Mouse (Mus musculus): ENCODE measurements at regions not wholly inside any gene's neighbourhood (a gene's known extent, or its start where the extent isn't known, plus 50 kb on each side); places are given as distances from the start of the nearest gene placed in this dataset.

DNA sequence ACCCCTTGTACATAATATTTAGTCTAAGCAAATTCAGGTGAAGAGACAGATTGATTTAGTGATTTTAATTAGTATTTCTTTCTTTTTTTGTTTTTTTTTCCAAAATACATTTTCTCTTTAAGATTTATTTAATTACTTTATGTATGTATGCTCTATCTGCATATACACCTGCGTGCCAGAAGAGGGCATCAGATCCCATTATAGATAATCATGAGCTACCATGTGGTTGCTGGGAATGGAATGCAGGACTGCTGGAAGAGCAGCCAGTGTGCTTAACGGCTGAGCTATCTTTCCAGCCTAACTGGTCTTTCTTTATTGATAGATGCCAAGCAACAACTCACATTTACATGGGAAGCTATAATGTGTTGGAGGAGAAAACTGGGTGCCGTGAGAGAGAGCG is 138.9 kb downstream of the Wdr20rt start:
- no peak overlapping the region for H3K27ac ChIP-seq (replicated peaks; ENCODE audit: low read depth, low read length)
- DNase-seq (ENCODE audit: low spot score) (no peak), ATAC-seq (ENCODE audit: low FRiP score, low read depth) (no peak)
- 71% methylated on average over 4 of the region's 4 CpGs for WGBS
- H3K4me1 ChIP-seq (ENCODE audit: control insufficient read depth, insufficient read depth, low read length) = no peaks in the 10 kb centered on the region
- no peaks in the 10 kb centered on the region for H3K36me3 ChIP-seq (ENCODE audit: control insufficient read depth, insufficient read depth, low read length)
- no peaks in the 10 kb centered on the region for H3K9me3 ChIP-seq (ENCODE audit: control insufficient read depth, low read length)
- H3K4me2 ChIP-seq (replicated peaks; ENCODE audit: low read depth, low read length, severe bottlenecking) = no peak overlapping the region
- H3K27me3 ChIP-seq (ENCODE audit: control insufficient read depth, insufficient read depth, low read length) = no peaks in the 10 kb centered on the region
- TF ChIP-seq POLR2A (IDR thresholded peaks at IDR 0.05; ENCODE audit: borderline replicate concordance, extremely low read depth, insufficient read depth, insufficient read length) = no peak
- no peak overlapping the region for H3K9ac ChIP-seq (ENCODE audit: low read depth, low read length, severe bottlenecking)
- H3K4me3 ChIP-seq (replicated peaks; ENCODE audit: low read length) = no peak overlapping the region

GRCm38 (mm10) chr12:65367334-65367733 is 142.0 kb downstream of the Wdr20rt start:
- Histone ChIP-seq H3K4me1 (ENCODE audit: control insufficient read depth, insufficient read depth, low read length) (no peaks in the 10 kb centered on the region), H3K27me3 (ENCODE audit: control insufficient read depth, insufficient read depth, low read length) (no peaks in the 10 kb centered on the region), H3K4me2 (replicated peaks; ENCODE audit: low read depth, low read length, severe bottlenecking) (no peak overlapping the region), H3K9ac (ENCODE audit: low read depth, low read length, severe bottlenecking) (no peak overlapping the region), H3K4me3 (replicated peaks; ENCODE audit: low read length) (no peak overlapping the region), H3K36me3 (ENCODE audit: control insufficient read depth, insufficient read depth, low read length) (no peaks in the 10 kb centered on the region), H3K27ac (replicated peaks; ENCODE audit: low read depth, low read length) (no peak overlapping the region), H3K9me3 (ENCODE audit: control insufficient read depth, low read length) (no peaks in the 10 kb centered on the region)
- TF ChIP-seq POLR2A (IDR thresholded peaks at IDR 0.05; ENCODE audit: borderline replicate concordance, extremely low read depth, insufficient read depth, insufficient read length) = no peak
- no peak for DNase-seq (ENCODE audit: low spot score)
- ATAC-seq (ENCODE audit: low FRiP score, low read depth) = no peak
- WGBS = 25% methylated on average over 4 of the region's 4 CpGs

- no peaks in the 10 kb centered on the region for H3K27me3 ChIP-seq (ENCODE audit: control insufficient read depth, insufficient read depth, low read length)
- no peak for TF ChIP-seq POLR2A (IDR thresholded peaks at IDR 0.05; ENCODE audit: borderline replicate concordance, extremely low read depth, insufficient read depth, insufficient read length)
- DNase-seq (ENCODE audit: low spot score) = no peak
- no peaks in the 10 kb centered on the region for H3K9me3 ChIP-seq (ENCODE audit: control insufficient read depth, low read length)
- H3K4me3 ChIP-seq (replicated peaks; ENCODE audit: low read length) = no peak overlapping the region
- H3K4me1 ChIP-seq (ENCODE audit: control insufficient read depth, insufficient read depth, low read length) = no peaks in the 10 kb centered on the region
- H3K36me3 ChIP-seq (ENCODE audit: control insufficient read depth, insufficient read depth, low read length) = no peaks in the 10 kb centered on the region
- no peak overlapping the region for H3K4me2 ChIP-seq (replicated peaks; ENCODE audit: low read depth, low read length, severe bottlenecking)
- no peak for ATAC-seq (ENCODE audit: low FRiP score, low read depth)
- WGBS = 74% methylated on average over 1 of the region's 1 CpGs
- H3K27ac ChIP-seq (replicated peaks; ENCODE audit: low read depth, low read length) = no peak overlapping the region
- no peak overlapping the region for H3K9ac ChIP-seq (ENCODE audit: low read depth, low read length, severe bottlenecking)
Measured at GRCm38 (mm10) chr12:65367866-65368419, 142.6 kb downstream of the Wdr20rt start.

- no peak overlapping the region for H3K9ac ChIP-seq (ENCODE audit: low read depth, low read length, severe bottlenecking)
- no peak overlapping the region for H3K4me2 ChIP-seq (replicated peaks; ENCODE audit: low read depth, low read length, severe bottlenecking)
- H3K27me3 ChIP-seq (ENCODE audit: control insufficient read depth, insufficient read depth, low read length) = no peaks in the 10 kb centered on the region
- no peak for TF ChIP-seq POLR2A (IDR thresholded peaks at IDR 0.05; ENCODE audit: borderline replicate concordance, extremely low read depth, insufficient read depth, insufficient read length)
- WGBS = 90% methylated on average over 2 of the region's 2 CpGs
- no peaks in the 10 kb centered on the region for H3K4me1 ChIP-seq (ENCODE audit: control insufficient read depth, insufficient read depth, low read length)
- H3K36me3 ChIP-seq (ENCODE audit: control insufficient read depth, insufficient read depth, low read length) = no peaks in the 10 kb centered on the region
- no peaks in the 10 kb centered on the region for H3K9me3 ChIP-seq (ENCODE audit: control insufficient read depth, low read length)
- ATAC-seq (ENCODE audit: low FRiP score, low read depth) = no peak
- no peak overlapping the region for H3K27ac ChIP-seq (replicated peaks; ENCODE audit: low read depth, low read length)
- no peak for DNase-seq (ENCODE audit: low spot score)
- no peak overlapping the region for H3K4me3 ChIP-seq (replicated peaks; ENCODE audit: low read length)
Measured at GRCm38 (mm10) chr12:65371650-65372049, 146.3 kb downstream of the Wdr20rt start.

DNA sequence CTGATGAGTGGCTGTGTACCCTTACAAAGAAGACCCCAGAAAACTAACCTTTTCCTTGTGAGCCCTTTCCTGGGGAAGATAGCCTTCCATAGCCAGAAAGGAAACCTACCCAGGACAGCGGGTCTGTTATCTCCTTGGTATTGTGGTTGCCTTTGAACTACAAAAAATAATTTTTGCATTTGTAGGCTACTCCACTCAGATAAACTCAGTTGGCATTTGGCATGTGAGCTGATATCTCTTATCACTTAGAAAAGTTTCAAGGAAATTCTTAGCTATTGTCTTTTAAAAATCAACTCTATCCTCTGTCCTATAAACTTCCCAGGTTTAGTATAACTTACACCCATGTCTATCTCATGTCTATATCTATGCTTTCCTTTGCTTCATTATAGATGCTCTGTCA is 154.0 kb downstream of the Wdr20rt start:
- no peak overlapping the region for H3K4me3 ChIP-seq (replicated peaks; ENCODE audit: low read length)
- ATAC-seq (ENCODE audit: low FRiP score, low read depth) (no peak), DNase-seq (ENCODE audit: low spot score) (no peak)
- no peak for TF ChIP-seq POLR2A (IDR thresholded peaks at IDR 0.05; ENCODE audit: borderline replicate concordance, extremely low read depth, insufficient read depth, insufficient read length)
- 88% methylated on average over 1 of the region's 1 CpGs for WGBS
- no peaks in the 10 kb centered on the region for H3K9me3 ChIP-seq (ENCODE audit: control insufficient read depth, low read length)
- no peak overlapping the region for H3K27ac ChIP-seq (replicated peaks; ENCODE audit: low read depth, low read length)
- no peaks in the 10 kb centered on the region for H3K27me3 ChIP-seq (ENCODE audit: control insufficient read depth, insufficient read depth, low read length)
- H3K4me2 ChIP-seq (replicated peaks; ENCODE audit: low read depth, low read length, severe bottlenecking) = no peak overlapping the region
- H3K36me3 ChIP-seq (ENCODE audit: control insufficient read depth, insufficient read depth, low read length) = no peaks in the 10 kb centered on the region
- H3K4me1 ChIP-seq (ENCODE audit: control insufficient read depth, insufficient read depth, low read length) = no peaks in the 10 kb centered on the region
- no peak overlapping the region for H3K9ac ChIP-seq (ENCODE audit: low read depth, low read length, severe bottlenecking)
